Mouse (Mus musculus): ENCODE data around the gene Zfp57.

DNA sequence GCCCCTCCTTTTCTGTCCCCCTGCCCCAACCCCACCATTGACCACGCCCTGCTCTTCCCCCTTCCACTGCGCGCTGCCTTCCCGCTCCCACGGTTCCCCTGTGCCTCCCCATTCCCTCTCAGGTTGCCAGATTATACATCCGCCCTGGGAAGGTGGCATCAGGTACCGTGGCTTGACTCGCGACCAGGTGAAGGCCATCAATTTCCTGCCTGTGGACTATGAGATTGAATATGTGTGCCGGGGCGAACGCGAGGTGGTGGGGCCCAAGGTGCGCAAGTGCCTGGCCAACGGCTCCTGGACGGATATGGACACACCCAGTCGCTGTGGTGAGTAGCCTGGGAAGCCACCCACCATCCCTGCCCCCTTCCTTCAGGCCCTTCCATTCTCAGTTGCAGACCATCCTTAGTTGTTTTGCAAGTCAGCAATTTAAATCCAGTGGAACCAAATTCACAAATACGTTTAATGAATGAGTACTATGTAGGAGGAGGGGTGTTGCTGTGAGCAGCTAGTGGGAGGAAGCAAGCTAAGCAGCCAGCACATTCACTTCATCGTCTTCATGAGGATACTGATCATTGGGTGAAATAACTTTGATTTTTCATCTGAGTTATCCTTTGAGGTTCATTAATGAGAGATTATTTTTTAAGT, 46.5 kb downstream of the Zfp57 start:
- no peak for TF ChIP-seq POLR2A (IDR thresholded peaks at IDR 0.05; ENCODE audit: extremely low read depth, insufficient read depth, low read length)
- no peak for TF ChIP-seq CTCF (IDR thresholded peaks at IDR 0.05; ENCODE audit: extremely low read depth, insufficient read depth, low read length)

All from cortical plate, adult 2 months (tissue).